Mouse (Mus musculus) retina, adult 2 months (tissue): ENCODE data around the gene Fanci.

Experiments
- DNase-seq: peaks from one replicate; pipeline ENCODE4 v3.0.0-alpha.2; 2012; ENCODE audit warnings: low read depth, low spot score

The Fanci gene

DNA sequence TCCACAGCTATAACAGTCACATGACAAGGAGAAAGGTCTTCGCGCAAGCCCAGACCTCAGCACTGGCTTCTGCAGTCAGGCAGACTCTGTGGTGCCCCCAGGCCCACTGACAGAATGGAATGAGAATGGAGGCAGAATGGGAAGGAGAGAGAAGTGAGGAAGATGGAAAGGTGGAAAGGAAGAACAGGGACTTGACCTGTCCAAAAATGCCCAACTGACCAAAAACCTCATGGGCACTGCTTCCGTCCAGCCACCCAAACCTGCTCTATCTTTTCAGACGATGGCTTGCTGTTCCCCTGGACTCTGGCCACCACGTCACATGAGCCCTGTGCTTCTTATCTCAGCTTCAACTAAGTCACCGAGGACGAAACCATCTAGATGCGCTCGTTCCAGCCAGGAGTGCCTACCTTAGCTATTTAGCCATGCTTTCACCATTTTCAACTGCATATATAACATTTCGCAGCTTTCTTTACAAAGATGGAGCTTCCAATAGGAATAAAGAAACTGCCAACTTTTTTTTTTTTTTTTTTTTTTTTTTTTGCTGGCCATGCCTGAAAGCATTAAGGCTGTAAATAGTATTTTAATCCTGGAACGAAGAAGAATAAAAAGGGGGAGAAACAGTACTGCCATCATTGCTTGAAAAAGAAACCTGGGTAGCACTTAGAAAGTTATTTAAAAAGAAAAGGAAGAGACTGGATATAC, 71.8 kb downstream of the Fanci start:
- no peak for DNase-seq

DNA sequence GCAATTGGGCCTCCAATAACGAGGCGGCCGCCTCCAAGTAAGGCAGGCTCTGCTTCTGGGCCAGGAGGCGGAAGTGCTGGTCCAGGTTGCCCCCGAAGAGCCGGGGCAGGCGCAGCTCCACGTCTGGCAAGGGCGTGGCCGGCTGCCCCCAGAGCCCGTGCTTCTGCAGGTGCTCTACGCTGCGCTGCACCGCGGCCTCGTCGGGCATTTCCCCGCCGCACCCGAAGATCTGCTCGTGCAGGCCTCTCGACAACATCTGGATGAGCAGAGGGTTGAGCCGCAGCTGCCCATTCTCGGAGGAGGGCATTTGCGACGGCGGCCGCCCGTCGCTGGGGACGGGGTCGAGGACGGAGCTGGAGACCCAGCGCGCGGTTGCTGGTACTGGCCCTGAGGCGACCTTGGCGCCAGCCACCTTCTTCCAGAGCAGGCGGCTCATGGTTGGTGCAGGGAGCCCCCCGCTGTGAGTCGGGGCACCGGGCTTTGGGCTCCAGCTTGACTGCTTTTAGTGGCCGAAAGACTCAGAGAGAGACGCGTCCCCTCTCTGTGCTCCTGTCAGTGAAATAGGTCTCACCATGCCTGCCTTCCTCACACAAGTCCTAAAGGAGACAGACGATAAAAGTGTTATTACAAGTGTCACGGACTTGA, 73.2 kb downstream of the Fanci start:
- no peak for DNase-seq

- DNase-seq: no peak
Observed at GRCm38 (mm10) chr7:79465461-79466044, 73.8 kb downstream of the Fanci start.

- DNase-seq: peak; percentile 98
Observed at GRCm38 (mm10) chr7:79466053-79466901, 74.5 kb downstream of the Fanci start, which contains the start of gene Polg. TSS of gene Polg (minus strand) at chr7:79466362.

DNA sequence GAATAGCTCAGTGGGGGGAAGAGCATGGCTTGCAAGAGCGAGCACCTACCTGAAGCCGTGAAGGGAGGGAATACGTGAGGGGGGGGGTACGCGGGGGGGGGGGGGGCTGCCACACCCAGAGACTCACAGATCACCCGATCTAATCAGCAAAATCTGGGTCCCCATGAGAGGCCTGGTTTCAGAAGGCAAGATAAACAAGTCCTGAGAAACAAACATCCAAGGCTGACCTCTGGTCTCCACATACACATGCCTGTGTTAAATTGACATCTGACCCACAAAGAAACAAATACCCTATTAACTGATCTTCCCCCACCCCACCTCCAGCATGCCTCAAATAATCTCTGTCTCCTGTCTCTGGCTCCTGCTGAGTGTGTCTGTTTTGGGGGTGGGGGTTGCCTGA, 76.2 kb downstream of the Fanci start:
- DNase-seq: no peak

GRCm38 (mm10) chr7:79468994-79469393, 77.3 kb downstream of the Fanci start:
- DNase-seq: no peak

DNA sequence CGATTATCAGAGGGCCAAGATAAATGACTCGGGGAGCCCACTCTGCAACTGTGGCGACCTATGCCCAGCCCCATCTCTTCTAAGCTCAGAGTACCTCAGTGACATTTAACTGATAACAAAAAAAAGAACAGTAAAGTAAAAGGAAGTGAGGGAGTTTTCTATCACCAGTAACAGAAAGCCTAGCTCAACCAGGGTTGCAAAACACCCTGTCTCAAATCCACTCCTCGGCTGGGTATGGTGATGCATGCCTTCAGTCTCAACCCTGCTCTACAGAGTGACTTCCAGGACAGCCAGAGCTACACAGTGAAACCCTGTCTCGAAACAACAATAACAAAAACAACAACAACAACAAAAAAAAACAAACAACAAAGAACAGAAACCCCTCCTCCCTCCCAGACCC, 78.0 kb downstream of the Fanci start:
- DNase-seq: no peak

GRCm38 (mm10) chr7:79470718-79471117, 79.0 kb downstream of the Fanci start:
- no peak for DNase-seq

GRCm38 (mm10) chr7:79471436-79471835, 79.7 kb downstream of the Fanci start:
- no peak for DNase-seq

GRCm38 (mm10) chr7:79472792-79473191, 81.1 kb downstream of the Fanci start:
- no peak for DNase-seq

- no peak for DNase-seq
Observed at GRCm38 (mm10) chr7:79473496-79474194, 81.9 kb downstream of the Fanci start.

GRCm38 (mm10) chr7:79474831-79475399, 83.2 kb downstream of the Fanci start:
- DNase-seq: no peak

DNA sequence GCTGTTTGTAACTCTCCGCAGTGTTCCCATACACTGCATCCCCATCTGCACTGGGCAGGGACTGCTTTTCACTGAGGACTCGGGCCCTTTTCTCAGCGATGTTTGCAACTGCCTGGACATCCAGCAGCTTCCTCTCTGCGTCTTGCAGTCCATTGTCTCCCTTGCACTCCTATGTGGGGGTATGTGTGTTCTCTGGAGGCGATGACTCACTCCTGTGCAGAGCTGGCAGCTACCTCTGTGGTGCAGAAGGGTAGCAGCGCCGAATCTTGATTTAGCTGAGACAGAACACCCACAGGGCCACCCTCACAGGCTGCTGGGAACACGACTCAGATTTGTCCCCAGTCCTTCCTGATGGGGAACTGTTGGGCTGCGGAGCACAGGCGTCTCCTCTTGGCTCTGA, 94.8 kb downstream of the Fanci start:
- no peak for DNase-seq

DNA sequence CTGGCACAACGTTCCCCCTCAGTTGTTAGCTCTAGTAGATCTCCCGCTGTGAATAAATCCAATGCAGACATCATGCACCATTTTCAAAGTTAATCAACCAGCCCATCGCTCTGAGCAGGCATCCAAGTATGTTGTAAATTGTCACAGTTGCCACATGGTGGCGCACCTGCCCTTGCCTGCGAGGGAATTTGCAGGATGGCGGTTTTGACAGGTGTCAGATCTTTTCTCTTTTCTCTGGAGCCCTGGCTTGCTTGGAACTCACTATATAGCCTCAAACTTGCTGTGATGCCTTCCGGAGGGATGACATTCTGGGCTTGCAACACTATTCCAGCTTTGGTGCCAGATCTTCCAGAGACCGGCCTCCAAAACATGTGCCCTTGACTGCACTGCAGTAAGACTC, 102.2 kb downstream of the Fanci start:
- peak; percentile 36 for DNase-seq

GRCm38 (mm10) chr7:79495988-79496815, 104.5 kb downstream of the Fanci start:
- peak; percentile 65 for DNase-seq

DNA sequence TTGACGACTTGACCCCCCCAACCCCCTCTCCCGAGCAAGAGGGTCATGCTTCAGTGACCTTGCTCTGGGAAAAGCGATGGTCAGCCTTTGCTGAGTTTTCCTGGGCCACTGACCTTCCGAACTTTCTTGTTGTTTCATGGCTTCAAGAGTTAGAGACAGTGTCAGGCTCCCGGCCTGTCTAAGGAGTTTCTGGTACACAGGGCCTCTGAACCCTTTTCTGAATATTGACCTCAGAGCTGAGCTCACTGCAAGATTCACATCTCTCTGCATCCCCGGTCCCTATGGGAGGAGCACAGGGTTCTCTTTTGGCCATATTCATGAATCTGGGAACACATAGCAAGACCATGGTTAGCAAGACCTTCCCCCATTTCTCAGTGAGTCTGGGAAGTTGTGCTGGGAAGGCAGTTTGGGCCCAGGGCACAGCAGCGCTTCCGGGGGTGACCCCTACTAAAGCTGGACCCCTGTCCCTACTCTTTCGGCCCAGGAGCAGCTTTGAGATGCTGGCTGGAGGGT, 105.1 kb downstream of the Fanci start:
- no peak for DNase-seq

DNA sequence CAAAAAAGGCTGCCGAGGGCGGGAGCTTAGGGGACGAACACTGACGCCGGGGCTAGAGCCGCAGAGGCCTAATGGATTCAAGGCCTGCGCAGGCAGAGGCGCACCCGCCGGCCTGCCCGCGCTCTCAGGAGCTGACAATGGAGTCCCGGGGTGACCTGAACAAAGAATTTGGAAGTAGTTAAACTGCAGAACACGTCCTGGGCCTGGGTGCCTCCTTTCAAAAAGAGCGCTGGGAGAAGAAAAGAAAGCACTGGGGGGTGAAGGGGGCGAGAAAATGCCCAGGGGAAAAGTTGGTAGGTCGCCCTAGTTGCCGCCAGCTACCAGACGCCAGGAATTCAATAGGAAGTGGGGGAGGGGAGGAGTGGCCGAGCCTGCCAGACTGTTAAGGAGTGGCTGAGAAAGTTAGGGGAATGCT, 106.0 kb downstream of the Fanci start:
- no peak for DNase-seq

DNA sequence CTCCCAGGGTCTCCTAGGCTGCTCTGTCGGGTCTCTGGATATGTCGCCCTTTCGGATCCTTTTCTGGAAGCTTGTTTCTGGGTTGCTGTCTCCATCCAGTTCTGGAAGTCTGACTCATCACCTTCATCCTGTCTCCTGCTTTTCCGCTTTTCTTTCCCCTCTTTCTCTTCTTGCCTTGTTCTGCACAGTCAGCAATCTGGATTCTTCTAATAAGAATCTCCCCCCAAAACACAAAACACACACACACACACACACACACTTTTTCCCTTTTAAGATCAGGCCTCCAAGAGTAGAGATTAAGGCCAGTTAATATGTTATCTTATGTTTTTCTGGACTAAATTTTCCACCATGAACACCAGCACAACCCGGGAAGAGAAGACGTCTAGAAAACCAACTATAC, 106.6 kb downstream of the Fanci start:
- no peak for DNase-seq

- no peak for DNase-seq
Observed at GRCm38 (mm10) chr7:79498965-79499595, 107.4 kb downstream of the Fanci start.
